Mouse (Mus musculus) central nervous system, embryonic 14 days (tissue): ENCODE data around the gene Rps6ka3. TPM values are rescaled to one million over a fixed set of nuclear protein-coding genes. Genes with fewer than 3 reads are reported as not detected.

Experiments
- polyA plus RNA-seq: library from polyadenylated mRNA; depleted of rRNA; stranded (reverse); fragments of >200 nt; gene quantifications from 2 replicates; pipeline ENCODE4 v1.2.3, GENCODE M21; 2012; rRNA removed

Rps6ka3 gene
- polyA plus RNA-seq = 21.5 and 24.8 TPM in 2 replicates

GRCm38 (mm10) chrX:159210007-159210406 is at the start of gene Rps6ka3:
Gene Rps6ka3, plus strand, starts transcription at chrX:159210307.

GRCm38 (mm10) chrX:159371831-159372752 is 162.0 kb downstream of the Rps6ka3 start, which contains the start of gene Eif1ax:
Gene Eif1ax, plus strand, starts transcription at chrX:159372178.

GRCm38 (mm10) chrX:159414130-159414828 is 204.2 kb downstream of the Rps6ka3 start, which contains the start of gene Map7d2:
Gene Map7d2, plus strand, starts transcription at chrX:159414572.

Other genes with a start within 250 kb of the Rps6ka3 start
- 95.4 and 127 TPM in 2 replicates for gene Eif1ax, start 161.9 kb downstream of the Rps6ka3 start, polyA plus RNA-seq
- gene Map7d2, start 204.3 kb downstream of the Rps6ka3 start, polyA plus RNA-seq = 9.5 and 11.1 TPM in 2 replicates